Mouse (Mus musculus) MEL (cell line): ENCODE data around the gene Nkd2. TPM values are rescaled to one million over a fixed set of nuclear protein-coding genes. Genes with fewer than 3 reads are reported as not detected.

Experiments used
- DNase-seq: peaks from one replicate; pipeline ENCODE4 v3.0.0; 2011; ENCODE audit warnings: low read depth, low spot score
- H3K27ac ChIP-seq: 2 replicates; pipeline ENCODE4 v1.5.1; 2012; ENCODE audit warnings: low read depth, mild to moderate bottlenecking, control low read depth, low read length, moderate library complexity; ENCODE audit not compliant: control insufficient read depth
- H3K27me3 ChIP-seq, 2 experiments: fragments of 150-350 bp in 1 of 2; sonication (generic) in 1 of 2; 2 replicates each; pipeline ENCODE4 v1.6.1; 2012; ENCODE audit warnings: low read length in 2 of 2, mild to moderate bottlenecking in 2 of 2, improper control_type of control experiment in 1 of 2, moderate library complexity in 1 of 2; ENCODE audit not compliant: insufficient read depth in 2 of 2, control insufficient read depth in 1 of 2
- H3K36me3 ChIP-seq, 2 experiments: 2 replicates each; pipeline ENCODE4 v1.6.1; 2012 to 2014; ENCODE audit warnings: low read length in 2 of 2, improper control_type of control experiment in 1 of 2, inconsistent platforms in 1 of 2, mild to moderate bottlenecking in 1 of 2; ENCODE audit not compliant: insufficient read depth in 2 of 2, control insufficient read depth in 1 of 2
- H3K4me1 ChIP-seq, 2 experiments: fragments of 150-350 bp in 1 of 2; sonication (generic) in 1 of 2; 2 replicates each; pipeline ENCODE4 v1.6.1; 2012; ENCODE audit warnings: low read length in 2 of 2, improper control_type of control experiment in 1 of 2, mild to moderate bottlenecking in 1 of 2; ENCODE audit not compliant: insufficient read depth in 2 of 2, control insufficient read depth in 1 of 2
- H3K4me3 ChIP-seq, 2 experiments: fragments of 150-350 bp in 1 of 2; sonication (generic) in 1 of 2; 2 replicates each; pipeline ENCODE4 v1.5.1; 2012; ENCODE audit warnings: low read depth in 2 of 2, low read length in 2 of 2, mild to moderate bottlenecking in 2 of 2, moderate library complexity in 2 of 2, control low read depth in 1 of 2, improper control_type of control experiment in 1 of 2; ENCODE audit not compliant: control insufficient read depth in 1 of 2, insufficient read depth in 1 of 2
- H3K79me2 ChIP-seq: 2 replicates; pipeline ENCODE4 v1.6.1; 2012; ENCODE audit warnings: mild to moderate bottlenecking, low read length, moderate library complexity; ENCODE audit not compliant: control insufficient read depth, poor library complexity, insufficient read depth
- H3K9ac ChIP-seq: 2 replicates; pipeline ENCODE4 v1.6.1; 2012; ENCODE audit warnings: low read depth, mild to moderate bottlenecking, control low read depth, low read length, moderate library complexity; ENCODE audit not compliant: control insufficient read depth, poor library complexity, severe bottlenecking
- H3K9me3 ChIP-seq: fragments of 150-350 bp; sonication (generic); replicated peaks from 2 replicates; pipeline ENCODE4 v1.6.1; 2012; ENCODE audit warnings: mild to moderate bottlenecking, low read length, improper control_type of control experiment, moderate library complexity; ENCODE audit not compliant: insufficient read depth
- CHD2 ChIP-seq: IDR thresholded peaks from 2 replicates; pipeline ENCODE4 v1.6.1; 2011; ENCODE audit warnings: low read length, improper control_type of control experiment
- E2F4 ChIP-seq: IDR thresholded peaks from 2 replicates; pipeline ENCODE4 v1.6.1; 2011; ENCODE audit warnings: low read depth, low read length, improper control_type of control experiment, borderline replicate concordance
- EP300 ChIP-seq, 2 experiments: IDR thresholded peaks; 2 replicates each; pipeline ENCODE4 v1.6.1; 2011; ENCODE audit warnings: improper control_type of control experiment in 2 of 2, low read length in 2 of 2, low read depth in 1 of 2, mild to moderate bottlenecking in 1 of 2
- GABPA ChIP-seq: IDR thresholded peaks from 2 replicates; pipeline ENCODE4 v1.6.1; 2012; ENCODE audit warnings: low read depth, mild to moderate bottlenecking, inconsistent platforms, low read length, improper control_type of control experiment, moderate library complexity
- HCFC1 ChIP-seq: IDR thresholded peaks from 2 replicates; pipeline ENCODE4 v1.6.1; 2012; ENCODE audit warnings: low read depth, mild to moderate bottlenecking, inconsistent platforms, low read length, improper control_type of control experiment, moderate library complexity
- JUND ChIP-seq: IDR thresholded peaks from 2 replicates; pipeline ENCODE4 v1.6.1; 2011; ENCODE audit warnings: low read depth, mild to moderate bottlenecking, improper control_type of control experiment, low read length
- KAT2A ChIP-seq: conservative IDR thresholded peaks from 2 replicates; pipeline ENCODE4 v1.6.1; 2012; ENCODE audit warnings: low read depth, low read length, improper control_type of control experiment, inconsistent platforms
- MAX ChIP-seq: IDR thresholded peaks from 2 replicates; pipeline ENCODE4 v1.6.1; 2011; ENCODE audit warnings: low read length, improper control_type of control experiment
- MYB ChIP-seq: IDR thresholded peaks from 2 replicates; pipeline ENCODE4 v1.6.1; 2011; ENCODE audit warnings: mild to moderate bottlenecking, low read depth, low read length, improper control_type of control experiment
- MYC ChIP-seq: IDR thresholded peaks from 2 replicates; pipeline ENCODE4 v1.6.1; 2011; ENCODE audit warnings: low read depth, mild to moderate bottlenecking, low read length, improper control_type of control experiment, moderate library complexity
- NELFE ChIP-seq: IDR thresholded peaks from 2 replicates; pipeline ENCODE4 v1.6.1; 2011; ENCODE audit warnings: low read depth, low read length, improper control_type of control experiment
- POLR2A ChIP-seq, 2 experiments: IDR thresholded peaks; 2 replicates each; pipeline ENCODE4 v1.6.1; 2011 to 2012; ENCODE audit warnings: low read length in 2 of 2, mild to moderate bottlenecking in 2 of 2, control low read depth in 1 of 2, improper control_type of control experiment in 1 of 2, low read depth in 1 of 2, moderate library complexity in 1 of 2; ENCODE audit not compliant: control insufficient read depth in 1 of 2, insufficient read depth in 1 of 2, poor library complexity in 1 of 2
- POLR2AphosphoS5 ChIP-seq: IDR thresholded peaks from 2 replicates; pipeline ENCODE4 v1.6.1; 2012; ENCODE audit warnings: low read depth, borderline replicate concordance, mild to moderate bottlenecking, inconsistent platforms, low read length, moderate library complexity, mixed read lengths
- TBP ChIP-seq: IDR thresholded peaks from 2 replicates; pipeline ENCODE4 v1.8.0; 2011; ENCODE audit warnings: low read depth, low read length, improper control_type of control experiment
- TCF12 ChIP-seq: IDR thresholded peaks from 2 replicates; pipeline ENCODE4 v1.6.1; 2014; ENCODE audit warnings: low read depth, mild to moderate bottlenecking, inconsistent platforms, low read length, improper control_type of control experiment, moderate library complexity
- USF1 ChIP-seq: IDR thresholded peaks from 2 replicates; pipeline ENCODE4 v1.6.1; 2014; ENCODE audit warnings: low read depth, mild to moderate bottlenecking, inconsistent platforms, low read length, improper control_type of control experiment, moderate library complexity
- ZC3H11A ChIP-seq: IDR thresholded peaks from 2 replicates; pipeline ENCODE4 v1.6.1; 2012; ENCODE audit warnings: low read depth, mild to moderate bottlenecking, inconsistent platforms, low read length, improper control_type of control experiment
- ZKSCAN1 ChIP-seq: IDR thresholded peaks from 2 replicates; pipeline ENCODE4 v1.6.1; 2012; ENCODE audit warnings: low read depth, mild to moderate bottlenecking, inconsistent platforms, low read length, improper control_type of control experiment, moderate library complexity
- ZMIZ1 ChIP-seq: IDR thresholded peaks from 2 replicates; pipeline ENCODE4 v1.6.1; 2012; ENCODE audit warnings: low read depth, mild to moderate bottlenecking, inconsistent platforms, low read length, improper control_type of control experiment, moderate library complexity
- polyA plus RNA-seq, 2 experiments: library from polyadenylated mRNA; stranded (reverse) in 1 of 2; unstranded in 1 of 2; fragments of >175 nt in 1 of 2; fragments of >200 nt in 1 of 2; gene quantifications; 2 replicates each; pipeline versions ENCODE4 v1.2.1 to v1.2.4; 2012; ENCODE audit warnings: low replicate concordance in 2 of 2, low read depth in 1 of 2; ENCODE audit not compliant: insufficient read length in 2 of 2, insufficient read depth in 1 of 2, missing spikeins in 1 of 2
- total RNA-seq: library from RNA; depleted of rRNA; stranded (reverse); fragments of 300-350 nt; gene quantifications from 2 replicates; pipeline ENCODE4 v1.2.3, GENCODE M21; 2012

The Nkd2 gene
- total and polyA plus RNA-seq, 3 experiments, result not detected

DNA sequence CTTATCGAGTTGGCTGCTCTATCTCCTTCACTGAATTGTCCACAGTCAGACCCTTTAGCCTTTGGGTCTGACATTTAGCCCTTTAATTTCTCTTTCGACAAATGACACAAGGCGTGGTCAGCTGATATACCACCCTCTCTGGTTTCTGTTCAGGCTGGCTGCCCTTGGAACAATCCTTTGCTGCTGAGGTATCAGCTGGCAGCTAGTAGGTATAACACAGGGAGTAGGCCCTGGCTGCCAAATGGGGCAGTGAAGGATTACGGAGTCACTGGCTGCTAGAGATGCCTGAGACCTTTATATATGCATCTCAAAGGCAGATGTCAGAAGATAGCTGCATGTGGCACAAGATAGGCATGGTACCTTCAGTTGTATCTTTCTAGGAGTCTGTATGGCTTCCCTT lies 71.6 kb downstream of the Nkd2 start:
- Histone ChIP-seq H3K36me3 (0 out of 4 replicates have a peak, but pooled peaks cover 0 to 2% of the 10 kb centered on the region in 2 experiments), H3K79me2 (no peaks in the 10 kb centered on the region), H3K4me3 (no peak overlapping the region), H3K9me3 (no peaks in the 10 kb centered on the region), H3K9ac (no peak overlapping the region), H3K27ac (no peak overlapping the region), H3K27me3 (no peaks in the 10 kb centered on the region), H3K4me1 (peaks cover 0 to 2% of the 10 kb centered on the region in 2 experiments; a peak in 1 of 4 replicates)
- TF ChIP-seq KAT2A (no peak), TBP (no peak), MYB (no peak), POLR2A (IDR thresholded peaks at IDR 0.05; ENCODE audit: control insufficient read depth in 1 of 2, insufficient read depth in 1 of 2, low read depth in 1 of 2, low read length in 2 of 2, poor library complexity in 1 of 2) (no peak), MAX (no peak)
- no peak for DNase-seq

- no peak overlapping the region for H3K9ac ChIP-seq
- H3K4me1 ChIP-seq, result peaks cover 0 to 2% of the 10 kb centered on the region in 2 experiments; a peak in 1 of 4 replicates
- no peaks in the 10 kb centered on the region for H3K79me2 ChIP-seq
- H3K4me3 ChIP-seq, result no peak overlapping the region
- H3K27ac ChIP-seq, result no peak overlapping the region
- TF ChIP-seq E2F4 (no peak), JUND (no peak), MYB (no peak), TCF12 (no peak)
- TF ChIP-seq, all 39 proteins: peak for 0
- DNase-seq, result no peak
- no peaks in the 10 kb centered on the region for H3K27me3 ChIP-seq
- H3K36me3 ChIP-seq, result 0 out of 4 replicates have a peak, but pooled peaks cover 0 to 2% of the 10 kb centered on the region in 2 experiments
- H3K9me3 ChIP-seq, result no peaks in the 10 kb centered on the region
These were observed 73.8 kb downstream of the Nkd2 start for GRCm38 (mm10) chr13:73773519-73774205.

GRCm38 (mm10) chr13:73772655-73773054 lies 74.8 kb downstream of the Nkd2 start:
- Histone ChIP-seq H3K9ac (no peak overlapping the region), H3K9me3 (no peaks in the 10 kb centered on the region), H3K79me2 (no peaks in the 10 kb centered on the region), H3K4me1 (peaks cover 0 to 2% of the 10 kb centered on the region in 2 experiments; a peak in 1 of 4 replicates), H3K4me3 (no peak overlapping the region), H3K27me3 (no peaks in the 10 kb centered on the region), H3K27ac (no peak overlapping the region), H3K36me3 (0 out of 4 replicates have a peak, but pooled peaks cover 0 to 2% of the 10 kb centered on the region in 2 experiments)
- TF ChIP-seq E2F4 (no peak), POLR2AphosphoS5 (no peak), GABPA (no peak), ZKSCAN1 (no peak), USF1 (no peak), ZMIZ1 (no peak), ZC3H11A (no peak), NELFE (no peak), HCFC1 (no peak), KAT2A (no peak), MYB (no peak), TCF12 (no peak), CHD2 (no peak), JUND (no peak), MYC (no peak), EP300 (IDR thresholded peaks at IDR 0.05; ENCODE audit: low read depth in 1 of 2, low read length in 2 of 2) (no peak), MAX (no peak)
- no peak for DNase-seq
